Mouse (Mus musculus) MEL (cell line): ENCODE results near the gene Sugp2. TPM values are rescaled to one million over a fixed set of nuclear protein-coding genes. Genes with fewer than 3 reads are reported as not detected.

Experiments
- DNase-seq: peaks from one replicate; pipeline ENCODE4 v3.0.0; 2011; ENCODE audit warnings: low read depth, low spot score
- H3K27ac ChIP-seq: 2 replicates; pipeline ENCODE4 v1.5.1; 2012; ENCODE audit warnings: low read depth, mild to moderate bottlenecking, control low read depth, low read length, moderate library complexity; ENCODE audit not compliant: control insufficient read depth
- H3K27me3 ChIP-seq, 2 experiments: fragments of 150-350 bp in 1 of 2; sonication (generic) in 1 of 2; 2 replicates each; pipeline ENCODE4 v1.6.1; 2012; ENCODE audit warnings: low read length in 2 of 2, mild to moderate bottlenecking in 2 of 2, improper control_type of control experiment in 1 of 2, moderate library complexity in 1 of 2; ENCODE audit not compliant: insufficient read depth in 2 of 2, control insufficient read depth in 1 of 2
- H3K36me3 ChIP-seq, 2 experiments: 2 replicates each; pipeline ENCODE4 v1.6.1; 2012 to 2014; ENCODE audit warnings: low read length in 2 of 2, improper control_type of control experiment in 1 of 2, inconsistent platforms in 1 of 2, mild to moderate bottlenecking in 1 of 2; ENCODE audit not compliant: insufficient read depth in 2 of 2, control insufficient read depth in 1 of 2
- H3K4me1 ChIP-seq, 2 experiments: fragments of 150-350 bp in 1 of 2; sonication (generic) in 1 of 2; 2 replicates each; pipeline ENCODE4 v1.6.1; 2012; ENCODE audit warnings: low read length in 2 of 2, improper control_type of control experiment in 1 of 2, mild to moderate bottlenecking in 1 of 2; ENCODE audit not compliant: insufficient read depth in 2 of 2, control insufficient read depth in 1 of 2
- H3K4me3 ChIP-seq, 2 experiments: fragments of 150-350 bp in 1 of 2; sonication (generic) in 1 of 2; 2 replicates each; pipeline ENCODE4 v1.5.1; 2012; ENCODE audit warnings: low read depth in 2 of 2, low read length in 2 of 2, mild to moderate bottlenecking in 2 of 2, moderate library complexity in 2 of 2, control low read depth in 1 of 2, improper control_type of control experiment in 1 of 2; ENCODE audit not compliant: control insufficient read depth in 1 of 2, insufficient read depth in 1 of 2
- H3K79me2 ChIP-seq: 2 replicates; pipeline ENCODE4 v1.6.1; 2012; ENCODE audit warnings: mild to moderate bottlenecking, low read length, moderate library complexity; ENCODE audit not compliant: control insufficient read depth, poor library complexity, insufficient read depth
- H3K9ac ChIP-seq: 2 replicates; pipeline ENCODE4 v1.6.1; 2012; ENCODE audit warnings: low read depth, mild to moderate bottlenecking, control low read depth, low read length, moderate library complexity; ENCODE audit not compliant: control insufficient read depth, poor library complexity, severe bottlenecking
- H3K9me3 ChIP-seq: fragments of 150-350 bp; sonication (generic); replicated peaks from 2 replicates; pipeline ENCODE4 v1.6.1; 2012; ENCODE audit warnings: mild to moderate bottlenecking, low read length, improper control_type of control experiment, moderate library complexity; ENCODE audit not compliant: insufficient read depth
- CTCF ChIP-seq, 3 experiments: IDR thresholded peaks in 2 of 3; conservative IDR thresholded peaks in 1 of 3; 2 replicates each; pipeline ENCODE4 v1.5.1; 2011 to 2012; ENCODE audit warnings: low read length in 3 of 3, low read depth in 2 of 3, mild to moderate bottlenecking in 2 of 3, improper control_type of control experiment in 1 of 3, inconsistent platforms in 1 of 3, mixed read lengths in 1 of 3, moderate library complexity in 1 of 3; ENCODE audit not compliant: control insufficient read depth in 1 of 3, insufficient read depth in 1 of 3, poor library complexity in 1 of 3, severe bottlenecking in 1 of 3
- E2F4 ChIP-seq: IDR thresholded peaks from 2 replicates; pipeline ENCODE4 v1.6.1; 2011; ENCODE audit warnings: low read depth, low read length, improper control_type of control experiment, borderline replicate concordance
- EP300 ChIP-seq, 2 experiments: IDR thresholded peaks; 2 replicates each; pipeline ENCODE4 v1.6.1; 2011; ENCODE audit warnings: improper control_type of control experiment in 2 of 2, low read length in 2 of 2, low read depth in 1 of 2, mild to moderate bottlenecking in 1 of 2
- ETS1 ChIP-seq: IDR thresholded peaks from 2 replicates; pipeline ENCODE4 v1.6.1; 2012; ENCODE audit warnings: low read depth, mild to moderate bottlenecking, inconsistent platforms, low read length, improper control_type of control experiment, moderate library complexity
- GATA1 ChIP-seq: IDR thresholded peaks from 2 replicates; pipeline ENCODE4 v1.6.1; 2011; ENCODE audit warnings: low read depth, low read length, improper control_type of control experiment
- HCFC1 ChIP-seq: IDR thresholded peaks from 2 replicates; pipeline ENCODE4 v1.6.1; 2012; ENCODE audit warnings: low read depth, mild to moderate bottlenecking, inconsistent platforms, low read length, improper control_type of control experiment, moderate library complexity
- JUND ChIP-seq: IDR thresholded peaks from 2 replicates; pipeline ENCODE4 v1.6.1; 2011; ENCODE audit warnings: low read depth, mild to moderate bottlenecking, improper control_type of control experiment, low read length
- KAT2A ChIP-seq: conservative IDR thresholded peaks from 2 replicates; pipeline ENCODE4 v1.6.1; 2012; ENCODE audit warnings: low read depth, low read length, improper control_type of control experiment, inconsistent platforms
- MAZ ChIP-seq: IDR thresholded peaks from 2 replicates; pipeline ENCODE4 v1.6.1; 2012; ENCODE audit warnings: low read depth, mild to moderate bottlenecking, inconsistent platforms, low read length, improper control_type of control experiment
- MYB ChIP-seq: IDR thresholded peaks from 2 replicates; pipeline ENCODE4 v1.6.1; 2011; ENCODE audit warnings: mild to moderate bottlenecking, low read depth, low read length, improper control_type of control experiment
- NRF1 ChIP-seq: IDR thresholded peaks from 2 replicates; pipeline ENCODE4 v1.6.1; 2014; ENCODE audit warnings: low read depth, mild to moderate bottlenecking, inconsistent platforms, low read length, improper control_type of control experiment, moderate library complexity; ENCODE audit not compliant: poor library complexity, insufficient read depth, severe bottlenecking
- POLR2A ChIP-seq, 2 experiments: IDR thresholded peaks; 2 replicates each; pipeline ENCODE4 v1.6.1; 2011 to 2012; ENCODE audit warnings: low read length in 2 of 2, mild to moderate bottlenecking in 2 of 2, control low read depth in 1 of 2, improper control_type of control experiment in 1 of 2, low read depth in 1 of 2, moderate library complexity in 1 of 2; ENCODE audit not compliant: control insufficient read depth in 1 of 2, insufficient read depth in 1 of 2, poor library complexity in 1 of 2
- POLR2AphosphoS2 ChIP-seq: IDR thresholded peaks from 2 replicates; pipeline ENCODE4 v1.6.1; 2011; ENCODE audit warnings: low read length, improper control_type of control experiment
- POLR2AphosphoS5 ChIP-seq: IDR thresholded peaks from 2 replicates; pipeline ENCODE4 v1.6.1; 2012; ENCODE audit warnings: low read depth, borderline replicate concordance, mild to moderate bottlenecking, inconsistent platforms, low read length, moderate library complexity, mixed read lengths
- RAD21 ChIP-seq: IDR thresholded peaks from 2 replicates; pipeline ENCODE4 v1.6.1; 2011; ENCODE audit warnings: mild to moderate bottlenecking, low read depth, low read length, improper control_type of control experiment
- RCOR1 ChIP-seq: IDR thresholded peaks from 2 replicates; pipeline ENCODE4 v1.6.1; 2012; ENCODE audit warnings: low read depth, mild to moderate bottlenecking, inconsistent platforms, low read length, improper control_type of control experiment
- SMC3 ChIP-seq: IDR thresholded peaks from 2 replicates; pipeline ENCODE4 v1.6.1; 2011; ENCODE audit warnings: low read depth, low read length, improper control_type of control experiment
- TBP ChIP-seq: IDR thresholded peaks from 2 replicates; pipeline ENCODE4 v1.8.0; 2011; ENCODE audit warnings: low read depth, low read length, improper control_type of control experiment
- TCF12 ChIP-seq: IDR thresholded peaks from 2 replicates; pipeline ENCODE4 v1.6.1; 2014; ENCODE audit warnings: low read depth, mild to moderate bottlenecking, inconsistent platforms, low read length, improper control_type of control experiment, moderate library complexity
- UBTF ChIP-seq: IDR thresholded peaks from 2 replicates; pipeline ENCODE4 v1.6.1; 2012; ENCODE audit warnings: low read depth, mild to moderate bottlenecking, inconsistent platforms, low read length, improper control_type of control experiment, moderate library complexity, borderline replicate concordance; ENCODE audit not compliant: insufficient read depth
- USF1 ChIP-seq: IDR thresholded peaks from 2 replicates; pipeline ENCODE4 v1.6.1; 2014; ENCODE audit warnings: low read depth, mild to moderate bottlenecking, inconsistent platforms, low read length, improper control_type of control experiment, moderate library complexity
- ZKSCAN1 ChIP-seq: IDR thresholded peaks from 2 replicates; pipeline ENCODE4 v1.6.1; 2012; ENCODE audit warnings: low read depth, mild to moderate bottlenecking, inconsistent platforms, low read length, improper control_type of control experiment, moderate library complexity
- ZMIZ1 ChIP-seq: IDR thresholded peaks from 2 replicates; pipeline ENCODE4 v1.6.1; 2012; ENCODE audit warnings: low read depth, mild to moderate bottlenecking, inconsistent platforms, low read length, improper control_type of control experiment, moderate library complexity
- polyA plus RNA-seq, 2 experiments: library from polyadenylated mRNA; stranded (reverse) in 1 of 2; unstranded in 1 of 2; fragments of >175 nt in 1 of 2; fragments of >200 nt in 1 of 2; gene quantifications; 2 replicates each; pipeline versions ENCODE4 v1.2.1 to v1.2.4; 2012; ENCODE audit warnings: low replicate concordance in 2 of 2, low read depth in 1 of 2; ENCODE audit not compliant: insufficient read length in 2 of 2, insufficient read depth in 1 of 2, missing spikeins in 1 of 2
- total RNA-seq: library from RNA; depleted of rRNA; stranded (reverse); fragments of 300-350 nt; gene quantifications from 2 replicates; pipeline ENCODE4 v1.2.3, GENCODE M21; 2012

The Sugp2 gene
- total and polyA plus RNA-seq, 3 experiments: 23.9 to 27.4 TPM; not detected in 1

DNA sequence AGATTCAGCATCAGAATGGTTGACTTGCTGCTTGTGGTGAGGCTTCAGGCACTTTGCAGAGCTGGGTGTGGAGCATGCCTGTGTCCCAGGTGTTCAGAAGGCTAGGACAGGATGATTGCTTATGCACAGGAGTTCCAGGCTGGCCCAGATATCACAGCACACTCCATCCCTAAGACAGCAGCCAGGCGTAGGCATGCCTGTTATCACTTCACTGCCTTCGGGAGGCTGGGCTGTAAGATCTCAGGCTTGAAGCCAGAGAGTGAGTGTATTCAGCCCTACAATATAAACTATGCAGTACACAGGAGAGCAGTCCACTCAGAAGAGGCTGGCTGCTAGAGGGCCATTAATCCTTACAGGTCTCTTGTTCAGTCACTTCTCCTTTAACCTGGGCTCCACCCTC, 25.0 kb downstream of the Sugp2 start:
- H3K36me3 ChIP-seq: peaks cover 0 to 14% of the 10 kb centered on the region in 2 experiments; a peak in 2 of 4 replicates
- H3K27me3 ChIP-seq: no peaks in the 10 kb centered on the region
- no peak overlapping the region for H3K4me3 ChIP-seq
- DNase-seq: no peak
- no peaks in the 10 kb centered on the region for H3K9me3 ChIP-seq
- H3K4me1 ChIP-seq: no peaks in the 10 kb centered on the region; a peak in 1 of 4 replicates
- no peak overlapping the region for H3K27ac ChIP-seq
- TF ChIP-seq TCF12: no peak
- no peak for TF ChIP-seq JUND
- TF ChIP-seq POLR2A (IDR thresholded peaks at IDR 0.05; ENCODE audit: control insufficient read depth in 1 of 2, insufficient read depth in 1 of 2, low read depth in 1 of 2, low read length in 2 of 2, poor library complexity in 1 of 2): no peak
- no peak for TF ChIP-seq ZKSCAN1
- TF ChIP-seq E2F4: no peak
- no peak for TF ChIP-seq NRF1
- TF ChIP-seq RAD21: no peak
- no peak for TF ChIP-seq RCOR1
- TF ChIP-seq USF1: no peak
- TF ChIP-seq MYB: no peak
- TF ChIP-seq ZMIZ1: no peak
- TF ChIP-seq POLR2AphosphoS5: no peak
- no peak for TF ChIP-seq UBTF
- TF ChIP-seq CTCF (IDR thresholded peaks at IDR 0.05 in 2 of 3, conservative IDR thresholded peaks at IDR 0.05 in 1 of 3; ENCODE audit: control insufficient read depth in 1 of 3, insufficient read depth in 1 of 3, low read depth in 2 of 3, low read length in 3 of 3, poor library complexity in 1 of 3, severe bottlenecking in 1 of 3): no peak
- TF ChIP-seq SMC3: no peak
- no peak for TF ChIP-seq HCFC1
- TF ChIP-seq TBP: no peak
- TF ChIP-seq MAZ: no peak
- no peaks in the 10 kb centered on the region for H3K79me2 ChIP-seq
- H3K9ac ChIP-seq: no peak overlapping the region

DNA sequence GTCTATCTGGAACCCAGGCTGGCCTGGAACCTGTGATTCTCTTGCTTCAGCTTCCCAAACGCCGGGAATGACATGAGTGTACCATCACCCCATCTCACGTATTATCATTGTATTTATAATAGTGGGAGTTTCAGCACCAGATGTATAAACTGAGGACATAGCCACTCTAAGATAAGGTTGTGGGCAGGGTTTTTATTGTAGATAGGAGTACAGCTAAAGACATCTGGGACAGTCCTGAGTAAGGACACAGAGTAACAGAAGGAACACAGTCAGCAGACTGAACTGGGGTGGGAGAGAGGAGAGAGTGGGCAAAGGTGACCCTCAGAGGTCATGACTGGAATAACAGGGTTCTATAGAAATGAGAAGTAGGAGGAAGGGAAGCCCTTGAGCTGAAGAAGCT, 33.6 kb downstream of the Sugp2 start:
- Histone ChIP-seq H3K9ac (no peak overlapping the region), H3K36me3 (peaks cover 0 to 10% of the 10 kb centered on the region in 2 experiments; a peak in 3 of 4 replicates), H3K27ac (no peak overlapping the region), H3K9me3 (no peaks in the 10 kb centered on the region), H3K27me3 (no peaks in the 10 kb centered on the region), H3K79me2 (no peaks in the 10 kb centered on the region), H3K4me3 (no peak overlapping the region), H3K4me1 (peaks cover 8 to 12% of the 10 kb centered on the region in 2 experiments)
- TF ChIP-seq TCF12: peak; percentile 69
- peak; percentile 13; the same call in 1 of the 2 replicates for TF ChIP-seq RAD21
- no peak for TF ChIP-seq KAT2A
- TF ChIP-seq TBP: no peak
- no peak for TF ChIP-seq POLR2AphosphoS2
- peak; percentile 62 for TF ChIP-seq GATA1
- TF ChIP-seq ETS1: peak; percentile 41; the same call in 1 of the 2 replicates
- TF ChIP-seq EP300 (IDR thresholded peaks at IDR 0.05; ENCODE audit: low read depth in 1 of 2, low read length in 2 of 2): peak; percentile 7 to 52; a peak in 2 of 4 replicates
- DNase-seq: peak; percentile 30
